Mouse (Mus musculus) G1E (cell line): ENCODE measurements around the gene Lyrm7.

ENCODE experiments used
- CTCF ChIP-seq: IDR thresholded peaks from 2 replicates; pipeline ENCODE4 v1.5.1; 2012; ENCODE audit warnings: low read depth, low read length, inconsistent platforms, mixed read lengths
- TAL1 ChIP-seq: conservative IDR thresholded peaks from 2 replicates; pipeline ENCODE4 v1.6.1; 2012; ENCODE audit warnings: low read depth, low read length, inconsistent platforms, mixed read lengths

GRCm38 (mm10) chr11:54910081-54910665, 49.5 kb upstream of the Lyrm7 start:
- TF ChIP-seq CTCF = no peak
- TF ChIP-seq TAL1 = no peak
